Mouse (Mus musculus) olfactory bulb, adult 2 months (tissue): ENCODE data around the gene Plcb4. TPM values are rescaled to one million over a fixed set of nuclear protein-coding genes. Genes with fewer than 3 reads are reported as not detected.

ENCODE experiments used
- H3K27ac ChIP-seq: fragments of 200-500 bp; 2 replicates; pipeline ENCODE4 v1.5.1; 2012; ENCODE audit warnings: low read depth, low read length; ENCODE audit not compliant: insufficient read depth
- H3K4me1 ChIP-seq: fragments of 200-500 bp; 2 replicates; pipeline ENCODE4 v1.6.1; 2012; ENCODE audit warnings: low read length; ENCODE audit not compliant: control insufficient read depth, insufficient read depth
- H3K4me3 ChIP-seq: fragments of 200-500 bp; 2 replicates; pipeline ENCODE4 v1.5.1; 2012; ENCODE audit warnings: mild to moderate bottlenecking, low read depth, low read length, moderate library complexity; ENCODE audit not compliant: insufficient read depth
- CTCF ChIP-seq: fragments of 200-500 bp; IDR thresholded peaks from 2 replicates; pipeline ENCODE4 v1.5.1; 2012; ENCODE audit warnings: low read depth, mild to moderate bottlenecking, low read length, moderate library complexity; ENCODE audit not compliant: insufficient read depth
- POLR2A ChIP-seq: fragments of 200-500 bp; IDR thresholded peaks from 2 replicates; pipeline ENCODE4 v1.6.1; 2012; ENCODE audit warnings: mild to moderate bottlenecking, low read depth, low read length, moderate library complexity; ENCODE audit not compliant: insufficient read depth
- WGBS: fragments of 180-500 bp; shearing (Covaris S2); methylation state at CpG from one replicate; pipeline ENCODE4 v1.1.7; 2018; 5-methylcytosine and 5-hydroxymethylcytosine counted together
- polyA plus RNA-seq: library from polyadenylated mRNA; stranded (reverse); fragments of >200 nt; gene quantifications from 2 replicates; pipeline ENCODE4 v1.2.4, GENCODE M21; 2012; ENCODE audit warnings: low replicate concordance; ENCODE audit not compliant: missing spikeins, insufficient read depth, insufficient read length

Plcb4 gene
- polyA plus RNA-seq, 1 experiment, result not detected

GRCm38 (mm10) chr2:136012759-136013158, 353.9 kb downstream of the Plcb4 start:
- TF ChIP-seq POLR2A, result no peak
- TF ChIP-seq CTCF, result no peak

GRCm38 (mm10) chr2:136048464-136048863, 389.7 kb downstream of the Plcb4 start:
- 91% methylated on average over 4 of the region's 4 CpGs for WGBS
- Histone ChIP-seq H3K27ac (no peak overlapping the region), H3K4me3 (no peak overlapping the region), H3K4me1 (peaks cover 12% of the 10 kb centered on the region)
- TF ChIP-seq POLR2A (no peak), CTCF (no peak)

More at GRCm38 (mm10) chr2:136012759-136013158, 353.9 kb downstream of the Plcb4 start:
- 89% methylated on average over 9 of the region's 9 CpGs for WGBS
- Histone ChIP-seq H3K4me1 (0 out of 2 replicates have a peak, but pooled peaks cover 2% of the 10 kb centered on the region), H3K27ac (no peak overlapping the region), H3K4me3 (no peak overlapping the region)

- Histone ChIP-seq H3K27ac (no peak overlapping the region), H3K4me1 (peaks cover 12% of the 10 kb centered on the region), H3K4me3 (peak overlapping the region; percentile 19)
- 33% methylated on average over 27 of the region's 27 CpGs for WGBS
- TF ChIP-seq POLR2A, result no peak
- TF ChIP-seq CTCF, result no peak
Observed at GRCm38 (mm10) chr2:136050793-136051615, 392.2 kb downstream of the Plcb4 start.

DNA sequence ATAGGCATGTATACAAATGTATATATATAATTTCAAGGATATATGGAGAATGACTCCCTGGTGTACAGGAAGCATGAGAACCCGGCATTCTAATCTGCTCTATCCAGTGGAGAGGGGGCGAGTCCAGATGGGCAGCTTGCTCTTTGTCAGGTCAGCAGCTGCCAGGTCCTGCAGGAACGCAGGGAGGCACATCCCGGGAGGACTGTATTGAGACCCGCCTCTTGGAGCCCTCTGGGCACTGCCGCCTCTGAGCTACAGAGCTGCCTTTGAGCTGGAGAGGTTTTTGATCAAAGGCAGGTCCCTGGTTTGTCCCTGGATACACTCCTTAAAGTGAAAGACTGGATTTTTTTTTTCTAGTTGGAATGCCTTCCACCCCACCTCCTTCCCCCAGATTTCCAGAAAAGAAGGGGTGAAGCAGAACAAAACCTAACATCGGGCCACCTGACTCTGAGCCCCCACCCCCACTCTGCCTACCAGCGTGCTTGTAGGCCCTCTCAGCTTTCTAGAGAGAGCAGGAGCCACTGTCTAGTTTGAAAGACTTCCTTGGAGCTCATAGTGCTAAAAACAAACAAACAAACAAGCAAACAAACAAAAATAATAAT, 393.0 kb downstream of the Plcb4 start, which contains the start of gene Lamp5:
TSS of gene Lamp5 (plus strand) at position 552 of the 602 bp plus-strand sequence.
- H3K4me3 ChIP-seq, result peak within 1 kb of the TSS; percentile 19
- H3K27ac ChIP-seq, result no peak within 1 kb of the TSS
- WGBS, result 24% methylated on average over 8 of the region's 8 CpGs

GRCm38 (mm10) chr2:136057861-136058331, 399.1 kb downstream of the Plcb4 start:
- Histone ChIP-seq H3K4me1 (peaks cover 9% of the 10 kb centered on the region), H3K27ac (peak overlapping the region; percentile 50; the same call in 1 of the 2 replicates), H3K4me3 (peak overlapping the region; percentile 53)
- 3% methylated on average over 19 of the region's 19 CpGs for WGBS
- TF ChIP-seq POLR2A, result no peak
- TF ChIP-seq CTCF, result no peak

More for the DNA sequence above, 393.0 kb downstream of the Plcb4 start, which contains the start of gene Lamp5:
- H3K4me1 ChIP-seq, result peaks cover 12% of the 10 kb centered on the region
- TF ChIP-seq CTCF (no peak), POLR2A (no peak)

DNA sequence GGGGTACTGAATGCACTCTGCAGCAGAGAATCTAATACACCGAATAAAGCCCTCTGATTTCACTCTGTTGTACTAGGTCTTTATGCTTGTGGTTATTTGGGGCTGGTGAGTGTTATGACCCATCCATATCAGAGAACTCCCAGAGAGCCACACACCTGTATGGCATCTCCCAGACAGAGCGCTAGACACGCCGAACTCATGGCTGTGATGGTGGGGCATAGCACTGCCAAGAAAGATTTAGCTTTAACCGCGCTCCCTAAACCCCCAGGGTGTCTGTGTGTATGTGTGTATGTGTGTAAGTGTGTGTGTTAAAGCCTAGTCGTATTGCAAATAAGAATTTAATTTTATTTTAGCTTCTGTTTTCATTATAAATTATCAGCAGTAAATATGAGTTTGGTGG, 399.6 kb downstream of the Plcb4 start:
- Histone ChIP-seq H3K27ac (no peak overlapping the region; the same call in 1 of the 2 replicates), H3K4me3 (peak overlapping the region; percentile 53), H3K4me1 (peaks cover 9% of the 10 kb centered on the region)
- 5% methylated on average over 7 of the region's 7 CpGs for whole genome bisulfite sequencing
- TF ChIP-seq CTCF, result no peak
- TF ChIP-seq POLR2A, result no peak

DNA sequence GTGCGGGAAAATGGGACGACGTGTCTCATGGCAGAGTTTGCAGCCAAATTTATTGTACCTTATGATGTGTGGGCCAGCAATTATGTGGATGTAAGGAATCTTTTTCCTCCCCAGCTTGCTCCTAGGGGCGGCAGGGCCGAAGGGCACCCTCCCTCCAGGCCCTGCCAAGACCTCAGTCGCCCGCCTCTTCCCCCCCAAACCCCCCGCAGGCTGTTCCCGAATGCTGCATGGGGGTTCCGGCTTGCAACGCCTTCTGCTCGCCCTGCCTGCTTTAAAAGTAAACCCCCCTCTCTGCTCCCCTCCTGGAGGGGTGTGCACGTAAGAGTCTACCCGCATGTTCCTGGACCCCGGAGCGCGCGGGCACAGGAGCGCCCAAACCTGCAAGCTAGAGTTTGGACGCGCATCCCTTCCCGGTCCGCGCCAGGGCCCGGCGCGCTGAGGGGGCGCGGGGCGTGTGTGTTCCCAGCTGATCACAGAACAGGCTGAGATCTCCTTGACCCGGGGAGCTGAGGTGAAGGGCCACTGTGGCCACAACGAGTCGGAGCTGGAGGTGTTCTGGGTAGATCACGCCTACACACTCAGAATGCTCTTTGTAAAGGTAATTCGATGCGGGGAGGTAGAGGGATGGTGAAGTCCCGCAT, 400.3 kb downstream of the Plcb4 start:
- 5% methylated on average over 37 of the region's 37 CpGs for WGBS
- TF ChIP-seq CTCF (no peak), POLR2A (no peak)
- Histone ChIP-seq H3K27ac (peak overlapping the region; percentile 18; the same call in 1 of the 2 replicates), H3K4me3 (peak overlapping the region; percentile 53), H3K4me1 (peaks cover 9% of the 10 kb centered on the region)
